Mouse (Mus musculus): ENCODE data around the gene Copb2. TPM values are rescaled to one million over a fixed set of nuclear protein-coding genes. Genes with fewer than 3 reads are reported as not detected.

Copb2 gene
- polyA plus RNA-seq, 1 experiment, result 1.8 TPM

DNA sequence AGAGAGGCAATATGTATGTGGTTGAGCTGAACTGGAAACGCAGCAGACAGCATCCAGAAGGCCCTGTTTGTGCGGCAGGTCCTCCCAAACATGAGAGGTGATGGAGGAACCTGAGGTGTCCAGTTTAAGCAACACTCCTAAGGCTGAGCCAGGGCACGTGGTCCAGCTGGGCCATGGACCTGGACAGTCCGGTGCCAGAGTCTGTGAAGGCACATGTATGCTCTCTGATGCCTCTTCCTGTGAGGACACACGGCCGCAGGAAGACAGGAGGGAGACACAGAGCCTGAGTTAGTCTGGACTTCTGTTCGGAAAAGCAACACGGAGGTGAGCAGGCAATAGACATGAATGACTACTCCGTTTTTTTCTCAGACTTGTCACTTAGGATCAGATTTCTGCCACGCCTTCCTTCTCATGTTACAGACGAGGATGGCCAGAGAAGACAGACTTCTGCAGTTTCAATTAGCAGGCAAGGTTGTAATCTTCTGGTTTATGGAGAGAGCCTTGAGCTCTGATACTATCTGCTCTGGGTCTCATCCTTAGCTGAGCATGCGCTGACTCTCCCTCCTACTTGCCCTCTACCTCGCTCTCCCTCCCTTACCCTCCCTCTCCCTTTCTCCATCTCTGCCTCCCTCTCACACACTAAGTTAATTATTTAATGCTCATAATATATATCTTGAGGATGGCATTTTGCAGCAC is 25.4 kb upstream of the Copb2 start:
- Histone ChIP-seq H3K4me1 (ENCODE audit: control insufficient read depth) (no peaks in the 10 kb centered on the region), H3K4me3 (replicated peaks) (no peak overlapping the region), H3K27me3 (ENCODE audit: control insufficient read depth) (peaks cover 3% of the 10 kb centered on the region), H3K9me3 (ENCODE audit: control insufficient read depth, low read length) (no peaks in the 10 kb centered on the region), H3K36me3 (ENCODE audit: control insufficient read depth) (no peaks in the 10 kb centered on the region)
- TF ChIP-seq GATA1 (IDR thresholded peaks at IDR 0.05; ENCODE audit: low read length), result no peak
- TF ChIP-seq TAL1 (IDR thresholded peaks at IDR 0.05; ENCODE audit: low read length), result no peak

DNA sequence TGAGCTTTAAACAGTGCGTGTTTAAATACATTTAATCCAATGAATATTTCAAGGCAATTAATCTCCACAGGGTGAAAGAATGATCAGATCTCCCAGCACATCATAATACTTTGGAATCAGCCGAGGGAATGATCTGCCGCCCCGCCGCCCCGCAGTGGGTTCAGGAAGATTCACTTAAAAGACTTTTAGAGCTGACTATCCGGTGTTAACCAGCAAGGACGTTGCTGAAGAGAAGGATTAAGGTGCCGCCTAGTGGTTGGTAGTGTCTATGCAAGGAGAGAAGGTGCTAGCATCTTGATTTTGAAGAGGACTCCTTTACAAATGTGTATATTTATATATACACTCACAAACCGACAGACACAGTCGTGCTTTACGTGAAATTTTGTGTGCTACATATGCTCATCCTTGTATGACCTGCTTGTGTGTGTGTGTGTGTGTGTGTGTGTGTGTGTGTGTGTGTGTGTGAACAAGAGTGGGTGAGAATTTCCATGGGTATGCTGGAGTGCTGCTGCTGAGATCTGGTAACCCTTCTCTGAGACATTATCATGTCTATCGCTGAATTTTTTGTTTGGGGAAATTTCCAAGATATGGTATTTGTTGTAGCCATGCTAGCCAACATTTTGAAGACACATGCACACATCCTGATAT is 24.7 kb upstream of the Copb2 start:
- H3K27me3 ChIP-seq (ENCODE audit: control insufficient read depth), result peaks cover 3% of the 10 kb centered on the region
- no peaks in the 10 kb centered on the region for H3K36me3 ChIP-seq (ENCODE audit: control insufficient read depth)
- no peaks in the 10 kb centered on the region for H3K9me3 ChIP-seq (ENCODE audit: control insufficient read depth, low read length)
- H3K4me1 ChIP-seq (ENCODE audit: control insufficient read depth), result no peaks in the 10 kb centered on the region
- H3K4me3 ChIP-seq (replicated peaks), result no peak overlapping the region
- TF ChIP-seq TAL1 (IDR thresholded peaks at IDR 0.05; ENCODE audit: low read length), result no peak
- TF ChIP-seq GATA1 (IDR thresholded peaks at IDR 0.05; ENCODE audit: low read length), result no peak

DNA sequence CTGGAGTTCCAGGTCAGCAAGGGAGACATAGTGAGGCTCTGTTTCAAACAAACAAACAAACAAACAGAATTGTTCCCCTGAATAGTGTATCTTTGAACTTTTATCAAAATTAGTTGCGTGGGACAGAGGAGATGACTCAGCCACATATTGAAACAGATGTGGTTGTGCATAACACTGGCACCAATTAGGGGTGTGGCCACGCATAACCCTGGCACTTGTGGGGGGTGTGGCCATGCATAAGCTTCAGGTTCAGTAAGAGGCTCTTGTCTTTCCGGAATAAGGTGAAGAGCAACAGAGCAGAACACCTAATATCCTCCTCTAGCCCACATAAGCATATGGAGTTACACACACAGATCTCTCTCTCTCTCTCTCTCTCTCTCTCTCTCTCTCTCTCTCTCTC is 19.5 kb upstream of the Copb2 start:
- H3K4me3 ChIP-seq (replicated peaks), result no peak overlapping the region
- no peaks in the 10 kb centered on the region for H3K27me3 ChIP-seq (ENCODE audit: control insufficient read depth)
- H3K9me3 ChIP-seq (ENCODE audit: control insufficient read depth, low read length), result no peaks in the 10 kb centered on the region
- no peaks in the 10 kb centered on the region for H3K4me1 ChIP-seq (ENCODE audit: control insufficient read depth)
- no peaks in the 10 kb centered on the region for H3K36me3 ChIP-seq (ENCODE audit: control insufficient read depth)
- TF ChIP-seq TAL1 (IDR thresholded peaks at IDR 0.05; ENCODE audit: low read length) (no peak), GATA1 (IDR thresholded peaks at IDR 0.05; ENCODE audit: low read length) (no peak)

DNA sequence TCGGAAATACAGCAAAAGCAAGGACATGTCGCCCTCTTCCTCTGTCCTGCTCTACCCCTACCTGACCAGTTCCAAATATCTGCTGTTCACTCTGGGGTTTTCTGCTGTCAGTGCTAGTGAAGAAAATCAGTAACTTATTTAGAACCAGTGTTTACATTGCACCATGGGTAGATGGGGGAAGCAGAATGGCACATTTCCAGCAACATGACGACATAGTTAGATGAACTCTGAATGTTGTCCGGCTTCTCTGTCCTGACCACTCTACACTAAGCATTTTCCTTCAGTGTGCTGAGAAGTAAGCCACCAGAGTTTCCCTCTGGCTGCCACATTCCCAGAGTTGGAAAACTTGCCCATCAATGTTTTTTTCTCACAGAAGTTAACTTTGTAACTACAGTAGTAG is 20.3 kb downstream of the Copb2 start:
- peaks cover 97% of the 10 kb centered on the region for H3K36me3 ChIP-seq (ENCODE audit: control insufficient read depth)
- no peaks in the 10 kb centered on the region for H3K4me1 ChIP-seq (ENCODE audit: control insufficient read depth)
- H3K27me3 ChIP-seq (ENCODE audit: control insufficient read depth), result no peaks in the 10 kb centered on the region
- TF ChIP-seq TAL1 (IDR thresholded peaks at IDR 0.05; ENCODE audit: low read length), result no peak
- TF ChIP-seq GATA1 (IDR thresholded peaks at IDR 0.05; ENCODE audit: low read length), result no peak
- H3K4me3 ChIP-seq (replicated peaks), result no peak overlapping the region
- no peaks in the 10 kb centered on the region for H3K9me3 ChIP-seq (ENCODE audit: control insufficient read depth, low read length)

DNA sequence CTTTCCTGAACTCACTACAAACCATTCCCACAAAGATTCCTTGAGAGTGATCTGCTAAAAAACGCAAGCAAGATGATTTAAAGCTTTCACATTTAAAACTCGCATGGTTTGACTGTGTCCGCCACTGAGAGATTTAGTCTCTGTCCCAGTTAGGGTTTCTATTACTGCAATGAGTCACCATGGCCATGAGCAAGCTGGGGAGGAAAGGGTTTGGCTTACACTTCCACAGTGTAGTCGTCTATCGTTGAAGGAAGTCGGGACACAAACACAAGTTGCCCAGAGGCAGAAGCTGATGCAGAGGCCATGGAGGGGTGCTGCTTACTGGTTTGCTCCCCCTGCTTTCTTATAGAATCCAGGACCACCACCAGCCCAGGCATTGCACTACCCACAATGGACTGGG is 36.6 kb downstream of the Copb2 start:
- Histone ChIP-seq H3K4me1 (ENCODE audit: control insufficient read depth) (peaks cover 21% of the 10 kb centered on the region), H3K27me3 (ENCODE audit: control insufficient read depth) (peaks cover 9% of the 10 kb centered on the region; the same call in 1 of the 2 replicates), H3K4me3 (replicated peaks) (peak overlapping the region; percentile 86), H3K36me3 (ENCODE audit: control insufficient read depth) (peaks cover 38% of the 10 kb centered on the region), H3K9me3 (ENCODE audit: control insufficient read depth, low read length) (peaks cover 4% of the 10 kb centered on the region; the same call in 1 of the 2 replicates)
- no peak for TF ChIP-seq TAL1 (IDR thresholded peaks at IDR 0.05; ENCODE audit: low read length)
- no peak for TF ChIP-seq GATA1 (IDR thresholded peaks at IDR 0.05; ENCODE audit: low read length)

DNA sequence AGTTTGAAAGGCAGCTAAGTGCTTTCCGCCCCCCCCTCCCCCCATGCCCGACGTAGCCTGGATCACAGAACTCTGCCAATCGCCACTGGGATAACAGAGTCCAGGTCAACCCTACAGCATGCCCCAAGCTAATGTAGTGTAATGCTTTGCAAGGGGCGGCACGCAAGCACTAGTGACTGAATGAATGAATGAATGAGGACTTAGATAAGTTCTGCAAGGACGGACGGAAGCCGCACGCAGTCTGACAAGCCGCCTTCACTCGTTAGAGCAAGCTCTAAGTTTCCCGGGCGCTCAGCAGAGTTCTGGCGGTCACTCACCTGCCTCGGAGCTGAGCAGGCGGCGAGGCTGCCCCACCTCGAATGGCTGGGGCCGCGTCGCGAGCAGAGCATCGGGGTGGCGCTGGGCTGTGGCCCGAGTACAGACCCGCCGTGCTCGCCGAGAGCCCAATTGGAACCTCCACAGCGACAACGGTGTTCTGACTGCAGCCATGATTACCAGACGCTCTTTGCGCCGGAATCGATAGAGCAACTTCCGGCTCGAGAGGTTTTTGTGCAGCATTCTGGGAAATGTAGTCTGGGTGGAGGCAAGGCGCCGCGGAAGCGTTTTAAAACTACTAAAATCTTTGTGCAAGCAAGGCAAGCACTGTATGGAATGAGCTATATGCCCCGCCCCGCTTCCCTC is 37.8 kb downstream of the Copb2 start, which contains the start of gene Mrps22:
TSS of gene Mrps22 (minus strand) at position 505 of the 681 bp plus-strand sequence.
- H3K27me3 ChIP-seq (ENCODE audit: control insufficient read depth), result peaks cover 9% of the 10 kb centered on the region; the same call in 1 of the 2 replicates
- no peak for TF ChIP-seq GATA1 (IDR thresholded peaks at IDR 0.05; ENCODE audit: low read length)
- no peak for TF ChIP-seq TAL1 (IDR thresholded peaks at IDR 0.05; ENCODE audit: low read length)
- H3K4me1 ChIP-seq (ENCODE audit: control insufficient read depth), result peaks cover 21% of the 10 kb centered on the region
- H3K36me3 ChIP-seq (ENCODE audit: control insufficient read depth), result peaks cover 27% of the 10 kb centered on the region
- H3K9me3 ChIP-seq (ENCODE audit: control insufficient read depth, low read length), result peaks cover 4% of the 10 kb centered on the region; the same call in 1 of the 2 replicates
- peak within 1 kb of the TSS; percentile 86 for H3K4me3 ChIP-seq (replicated peaks)

DNA sequence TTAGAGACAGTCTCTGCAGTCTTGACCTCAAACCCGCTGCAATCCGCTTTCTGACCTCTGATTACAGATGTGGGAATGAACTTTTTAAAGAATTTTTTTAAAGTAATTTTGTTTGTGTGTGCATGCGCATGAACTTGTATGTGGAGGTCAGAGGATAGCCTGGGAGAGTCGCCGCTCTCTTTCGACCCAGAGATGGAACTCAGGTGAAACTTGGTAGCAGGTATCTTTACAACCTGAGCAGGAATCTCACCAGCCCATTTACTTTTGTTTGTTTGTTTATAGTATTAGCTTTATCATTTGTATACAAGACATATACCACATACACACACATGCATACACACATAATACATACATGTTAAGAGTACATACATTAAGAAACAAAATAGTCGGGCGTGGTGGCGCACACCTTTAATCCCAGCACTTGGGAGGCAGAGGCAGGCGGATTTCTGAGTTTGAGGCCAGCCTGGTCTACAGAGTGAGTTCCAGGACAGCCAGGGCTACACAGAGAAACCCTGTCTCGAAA is 38.4 kb downstream of the Copb2 start:
- Histone ChIP-seq H3K36me3 (ENCODE audit: control insufficient read depth) (peaks cover 21% of the 10 kb centered on the region), H3K9me3 (ENCODE audit: control insufficient read depth, low read length) (peaks cover 4% of the 10 kb centered on the region; the same call in 1 of the 2 replicates), H3K27me3 (ENCODE audit: control insufficient read depth) (peaks cover 9% of the 10 kb centered on the region; the same call in 1 of the 2 replicates), H3K4me3 (replicated peaks) (peak overlapping the region; percentile 86), H3K4me1 (ENCODE audit: control insufficient read depth) (peaks cover 21% of the 10 kb centered on the region)
- no peak for TF ChIP-seq TAL1 (IDR thresholded peaks at IDR 0.05; ENCODE audit: low read length)
- TF ChIP-seq GATA1 (IDR thresholded peaks at IDR 0.05; ENCODE audit: low read length), result no peak

DNA sequence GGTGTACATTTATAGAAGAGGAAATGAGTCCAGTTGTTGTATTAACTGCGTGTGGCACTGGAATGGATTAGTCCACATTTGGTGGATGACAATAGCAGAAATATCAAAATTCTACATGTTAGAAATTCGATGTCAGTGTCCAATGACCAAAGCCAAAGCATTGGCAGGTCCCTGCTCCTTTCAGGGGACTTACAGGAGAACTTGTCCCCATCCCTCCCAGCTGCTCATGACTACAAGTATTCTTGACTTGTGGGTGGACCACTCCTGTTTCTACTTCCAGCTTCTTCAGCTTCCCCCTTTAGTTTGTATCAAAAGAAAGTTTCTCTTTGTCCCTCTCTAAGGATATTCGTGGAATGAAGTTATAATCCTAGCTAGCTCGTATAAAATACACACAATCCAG is 41.4 kb downstream of the Copb2 start:
- peaks cover 4% of the 10 kb centered on the region; the same call in 1 of the 2 replicates for H3K9me3 ChIP-seq (ENCODE audit: control insufficient read depth, low read length)
- no peak for TF ChIP-seq GATA1 (IDR thresholded peaks at IDR 0.05; ENCODE audit: low read length)
- TF ChIP-seq TAL1 (IDR thresholded peaks at IDR 0.05; ENCODE audit: low read length), result no peak
- no peaks in the 10 kb centered on the region for H3K36me3 ChIP-seq (ENCODE audit: control insufficient read depth)
- H3K4me3 ChIP-seq (replicated peaks), result no peak overlapping the region
- H3K27me3 ChIP-seq (ENCODE audit: control insufficient read depth), result peaks cover 9% of the 10 kb centered on the region; the same call in 1 of the 2 replicates
- H3K4me1 ChIP-seq (ENCODE audit: control insufficient read depth), result peaks cover 19% of the 10 kb centered on the region

DNA sequence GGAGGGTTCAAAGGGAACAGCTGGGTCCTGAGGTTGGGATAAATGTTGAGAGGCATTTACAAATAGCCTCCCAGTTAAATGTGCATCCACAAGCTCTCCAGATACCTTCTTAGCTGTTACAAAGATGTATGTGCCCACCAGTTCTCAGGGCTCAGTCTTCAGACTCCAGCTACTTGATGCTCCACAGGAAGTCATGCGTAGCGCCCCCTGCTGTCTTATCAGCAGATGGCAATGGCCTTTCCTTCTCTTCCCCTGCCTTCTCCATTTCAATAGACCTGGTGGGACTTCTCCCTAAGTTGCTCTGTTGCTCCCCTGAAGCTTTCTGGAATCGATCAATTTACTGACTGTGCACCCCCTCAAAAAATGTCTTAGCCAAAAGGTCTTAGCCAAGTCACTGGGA is 65.0 kb downstream of the Copb2 start:
- H3K27me3 ChIP-seq (ENCODE audit: control insufficient read depth), result no peaks in the 10 kb centered on the region
- H3K4me3 ChIP-seq (replicated peaks), result no peak overlapping the region
- no peak for TF ChIP-seq GATA1 (IDR thresholded peaks at IDR 0.05; ENCODE audit: low read length)
- no peak for TF ChIP-seq TAL1 (IDR thresholded peaks at IDR 0.05; ENCODE audit: low read length)
- no peaks in the 10 kb centered on the region for H3K4me1 ChIP-seq (ENCODE audit: control insufficient read depth)
- no peaks in the 10 kb centered on the region for H3K9me3 ChIP-seq (ENCODE audit: control insufficient read depth, low read length)
- H3K36me3 ChIP-seq (ENCODE audit: control insufficient read depth), result no peaks in the 10 kb centered on the region
